Mouse (Mus musculus) megakaryocyte, embryonic 14.5 days (primary cell): ENCODE results near the gene Suclg2.

ENCODE experiments used
- FLI1 ChIP-seq: IDR thresholded peaks from 2 replicates; pipeline ENCODE4 v1.6.1; 2012; ENCODE audit warnings: low read length, inconsistent platforms, mixed read lengths
- GATA1 ChIP-seq: IDR thresholded peaks from 3 replicates; pipeline ENCODE4 v1.6.1; 2012; ENCODE audit warnings: mixed read lengths, low read length, inconsistent platforms, borderline replicate concordance

GRCm38 (mm10) chr6:95571620-95572019 is 147.0 kb downstream of the Suclg2 start:
- no peak for TF ChIP-seq GATA1
- TF ChIP-seq FLI1 = no peak
